Mouse (Mus musculus) large intestine, adult 2 months (tissue): ENCODE results near the gene Lrrc51. TPM values are rescaled to one million over a fixed set of nuclear protein-coding genes. Genes with fewer than 3 reads are reported as not detected.
"Not testable (repeated sequence)": the region's sequence is repeated elsewhere in the genome, so short reads cannot be mapped to it uniquely, and the experiment has no call there.

Source experiments
- DNase-seq: peaks from one replicate; pipeline ENCODE4 v3.0.0-alpha.2; 2012; ENCODE audit warnings: low read depth, low spot score
- WGBS: fragments of 180-500 bp; shearing (Covaris S2); methylation state at CpG from one replicate; pipeline ENCODE4 v1.1.7; 2018; 5-methylcytosine and 5-hydroxymethylcytosine counted together
- polyA plus RNA-seq: library from polyadenylated mRNA; depleted of rRNA; stranded (reverse); fragments of >200 nt; gene quantifications from 2 replicates; pipeline ENCODE4 v1.2.3, GENCODE M21; 2012

The Lrrc51 gene
- polyA plus RNA-seq, 1 experiment = 6.3 TPM

DNA sequence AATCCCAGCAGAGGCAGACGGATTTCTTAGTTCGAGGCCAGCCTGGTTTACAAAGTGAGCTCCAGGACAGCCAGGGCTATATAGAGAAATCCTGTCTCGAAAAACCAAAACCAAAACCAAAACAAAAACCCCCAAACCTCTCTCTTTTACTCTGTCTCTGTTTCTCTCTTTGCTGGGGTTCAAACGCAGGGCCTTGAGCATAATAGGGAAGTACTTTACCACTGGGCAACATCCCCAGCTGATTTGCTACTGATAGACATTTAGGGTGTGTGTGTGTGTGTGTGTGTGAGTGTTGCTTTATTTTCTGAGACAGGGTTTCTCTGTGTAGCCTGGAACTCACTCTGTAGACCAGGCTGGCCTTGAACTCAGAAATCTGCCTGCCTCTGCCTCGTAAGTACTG, 15.3 kb upstream of the Lrrc51 start:
- 73% methylated on average over 5 of the region's 5 CpGs for WGBS
- not testable (repeated sequence) for DNase-seq

GRCm38 (mm10) chr7:101939758-101940157, 6.1 kb upstream of the Lrrc51 start:
- DNase-seq = no peak
- WGBS = 42% methylated on average over 4 of the region's 4 CpGs

DNA sequence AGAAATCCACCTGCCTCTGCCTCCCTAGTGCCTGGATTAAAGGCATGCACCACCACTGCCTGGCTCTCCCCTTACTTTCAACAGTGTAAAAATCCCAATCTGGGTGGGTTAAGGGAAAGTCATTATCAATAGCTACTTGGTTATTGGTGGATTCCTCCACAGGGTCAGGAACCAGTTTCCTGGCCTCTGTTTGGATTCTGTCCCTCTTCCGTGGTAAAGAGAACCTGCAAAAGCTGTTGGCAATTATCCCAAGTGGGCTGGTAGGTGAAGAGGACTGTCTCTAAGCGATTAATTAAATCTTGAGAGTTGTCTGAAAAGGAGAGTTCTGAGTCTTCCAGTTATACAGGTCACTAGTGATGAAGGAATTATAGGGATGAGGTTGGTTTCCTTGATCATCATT, 4.7 kb upstream of the Lrrc51 start:
- no peak for DNase-seq

GRCm38 (mm10) chr7:101937569-101937968, 3.9 kb upstream of the Lrrc51 start:
- WGBS = 80% methylated on average over 4 of the region's 4 CpGs

More for the DNA sequence above, 4.7 kb upstream of the Lrrc51 start:
- 78% methylated on average over 2 of the region's 2 CpGs for WGBS

GRCm38 (mm10) chr7:101936996-101937395, 3.3 kb upstream of the Lrrc51 start:
- no peak for DNase-seq
- 96% methylated on average over 4 of the region's 4 CpGs for WGBS

More at GRCm38 (mm10) chr7:101937569-101937968, 3.9 kb upstream of the Lrrc51 start:
- DNase-seq = no peak

DNA sequence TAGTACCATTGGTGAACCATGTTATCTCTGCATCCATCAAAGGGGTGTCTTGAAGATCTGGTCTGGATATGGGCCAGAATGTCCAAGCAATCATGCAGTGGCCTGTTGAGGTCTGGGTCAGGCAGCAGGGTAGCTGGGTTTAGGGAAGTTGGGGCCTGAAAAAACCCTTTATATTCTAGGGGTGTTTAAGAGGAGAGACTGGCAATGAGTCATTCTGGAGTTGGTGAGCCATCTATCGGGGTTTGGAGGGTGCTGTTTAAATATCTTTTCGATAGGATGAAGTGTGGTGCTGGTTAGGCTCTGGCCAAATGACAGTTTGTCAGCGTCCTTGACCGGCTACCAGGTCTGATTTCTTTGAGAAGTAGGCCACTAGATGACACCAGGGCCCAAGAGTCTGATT, 2.3 kb upstream of the Lrrc51 start:
- 83% methylated on average over 4 of the region's 4 CpGs for WGBS
- no peak for DNase-seq

- no peak for DNase-seq
- under 1% methylated on average over 15 of the region's 15 CpGs for WGBS
These were observed 395 bp downstream of the Lrrc51 start for GRCm38 (mm10) chr7:101933300-101933699.

- DNase-seq = peak; percentile 72
- 37% methylated on average over 1 of the region's 1 CpGs for WGBS
These were observed 1.1 kb downstream of the Lrrc51 start for GRCm38 (mm10) chr7:101932551-101932950.

DNA sequence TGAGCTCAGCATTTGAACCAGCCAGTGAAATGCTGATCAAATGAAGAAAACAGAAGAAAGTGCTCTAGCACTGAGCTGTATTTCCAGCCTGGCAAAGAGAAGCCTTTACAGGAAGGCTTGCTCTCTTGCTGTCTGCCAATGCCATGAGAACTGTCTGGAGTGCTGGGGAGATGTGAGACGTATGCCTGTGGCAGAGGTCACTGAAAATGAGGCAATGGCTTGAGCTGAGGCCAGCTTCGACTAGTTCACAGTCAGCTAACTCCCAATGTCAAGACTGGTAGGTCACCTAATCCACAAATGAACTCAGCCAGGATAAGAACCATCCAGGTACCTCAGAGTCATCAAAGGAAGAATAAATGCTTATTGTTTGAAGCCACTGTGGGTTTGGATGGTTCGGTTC, 5.6 kb downstream of the Lrrc51 start:
- DNase-seq = no peak
- 67% methylated on average over 3 of the region's 3 CpGs for WGBS

DNA sequence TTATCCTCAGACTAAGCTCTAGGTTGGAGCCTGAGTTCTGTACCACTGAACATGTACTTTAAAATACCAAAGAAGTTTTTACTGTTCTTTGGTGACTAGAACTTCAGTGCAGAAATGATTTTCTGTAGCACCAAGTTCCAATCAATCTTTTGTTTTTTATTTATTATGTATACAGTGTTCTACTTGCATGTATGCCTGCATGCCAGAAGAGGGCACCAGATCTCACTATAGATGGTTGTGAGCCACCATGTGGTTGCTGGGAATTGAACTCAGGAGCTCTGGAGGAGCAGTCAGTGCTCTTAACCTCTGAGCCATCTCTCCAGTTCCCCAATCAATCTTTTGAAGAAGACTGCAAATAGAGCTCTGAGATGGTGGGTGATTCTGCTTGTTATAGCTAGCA, 7.8 kb downstream of the Lrrc51 start:
- not testable (repeated sequence) for DNase-seq

- WGBS = 17% methylated on average over 1 of the region's 1 CpGs
- DNase-seq = no peak
These were observed 15.6 kb downstream of the Lrrc51 start for GRCm38 (mm10) chr7:101918071-101918470.

- WGBS = 74% methylated on average over 3 of the region's 3 CpGs
- no peak for DNase-seq
These were observed 21.7 kb downstream of the Lrrc51 start for GRCm38 (mm10) chr7:101911982-101912381.

DNA sequence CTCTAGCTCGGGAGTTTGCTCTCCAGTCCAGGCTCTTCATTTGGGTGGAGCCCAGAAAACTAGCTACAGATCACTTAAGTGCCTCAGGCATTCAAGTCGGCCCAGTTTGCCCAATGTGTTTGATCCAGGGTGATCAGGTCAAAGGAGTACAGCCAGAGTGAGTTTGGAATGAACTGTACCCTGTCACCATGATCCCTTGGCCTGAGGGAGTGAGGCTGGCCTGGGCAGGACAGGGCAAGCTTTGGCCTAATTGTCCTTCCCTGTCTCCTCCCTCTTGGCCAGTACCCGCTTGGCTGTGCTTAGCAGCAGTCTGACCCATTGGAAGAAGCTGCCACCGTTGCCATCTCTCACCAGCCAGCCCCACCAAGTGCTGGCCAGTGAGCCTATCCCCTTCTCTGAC, 23.6 kb downstream of the Lrrc51 start:
- WGBS = 66% methylated on average over 4 of the region's 4 CpGs
- DNase-seq = no peak

DNA sequence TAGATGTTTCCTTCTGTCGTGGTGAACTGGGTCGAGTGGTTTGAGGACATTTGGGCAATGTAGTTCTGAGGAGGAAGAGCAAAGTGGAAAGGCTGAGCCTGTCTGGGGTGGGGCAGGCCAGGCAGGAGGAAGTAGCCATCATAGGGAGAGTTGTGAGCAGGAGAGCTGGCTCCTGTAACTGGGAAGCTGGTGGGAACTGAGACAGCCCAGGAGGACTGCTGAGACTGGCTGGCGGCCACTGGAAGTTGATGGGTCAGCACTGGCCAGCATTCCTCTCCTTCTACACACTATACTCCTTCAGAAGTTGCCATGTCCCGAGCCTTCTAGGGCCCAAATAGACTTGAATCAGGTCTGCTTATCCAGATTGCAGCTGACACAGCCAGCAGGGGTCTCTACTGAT, 25.3 kb downstream of the Lrrc51 start:
- DNase-seq = no peak
- WGBS = 21% methylated on average over 4 of the region's 4 CpGs

DNA sequence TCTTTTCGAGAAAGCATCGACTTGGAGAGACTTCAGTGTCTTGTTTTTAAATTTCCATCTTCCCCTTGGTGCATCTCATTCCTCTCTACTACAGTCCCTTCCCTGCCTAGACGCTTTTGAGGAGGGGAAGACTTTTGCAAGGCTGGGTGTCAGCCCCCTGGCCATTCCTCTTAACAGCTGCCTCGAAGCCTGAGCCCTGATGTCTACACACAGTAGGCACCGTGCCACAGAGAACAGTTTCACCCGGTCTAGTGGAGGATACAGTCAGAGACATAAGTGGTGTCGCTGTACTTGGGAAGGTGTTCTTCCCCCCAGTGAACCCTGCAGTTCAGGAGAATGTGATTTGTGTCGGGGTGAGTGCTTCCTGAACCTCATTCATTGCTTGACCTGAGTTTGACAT, 27.0 kb downstream of the Lrrc51 start:
- WGBS = 27% methylated on average over 8 of the region's 8 CpGs
- DNase-seq = no peak

- DNase-seq = no peak
- under 1% methylated on average over 11 of the region's 11 CpGs for WGBS
These were observed 27.4 kb downstream of the Lrrc51 start, which contains the start of gene Tomt for GRCm38 (mm10) chr7:101906287-101906681. Gene Tomt, minus strand, starts transcription at chr7:101906359.

GRCm38 (mm10) chr7:101905561-101906286, 28.0 kb downstream of the Lrrc51 start, which contains the start of gene Lamtor1:
Gene Lamtor1, plus strand, starts transcription at chr7:101905904.
- peak; percentile 97 for DNase-seq
- WGBS = under 1% methylated on average over 61 of the region's 61 CpGs

DNA sequence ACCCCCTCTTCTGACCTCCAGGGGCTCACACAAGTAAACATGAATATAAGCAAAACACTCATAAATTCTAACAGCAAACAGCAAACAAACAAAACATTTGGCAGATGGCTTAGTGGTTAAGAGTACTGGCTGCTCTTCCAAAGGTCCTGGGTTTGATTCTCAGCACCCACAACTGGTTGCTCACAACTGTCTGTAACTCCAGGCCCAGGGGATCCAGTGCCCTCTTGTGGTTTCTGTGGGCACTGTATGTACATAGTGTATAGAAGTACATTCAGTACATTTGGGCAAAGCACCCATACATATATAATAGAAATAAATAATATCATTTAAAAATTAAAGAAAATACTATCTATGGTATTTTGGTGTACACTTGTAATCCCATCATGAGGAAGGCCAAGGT, 30.8 kb downstream of the Lrrc51 start:
- DNase-seq = no peak

DNA sequence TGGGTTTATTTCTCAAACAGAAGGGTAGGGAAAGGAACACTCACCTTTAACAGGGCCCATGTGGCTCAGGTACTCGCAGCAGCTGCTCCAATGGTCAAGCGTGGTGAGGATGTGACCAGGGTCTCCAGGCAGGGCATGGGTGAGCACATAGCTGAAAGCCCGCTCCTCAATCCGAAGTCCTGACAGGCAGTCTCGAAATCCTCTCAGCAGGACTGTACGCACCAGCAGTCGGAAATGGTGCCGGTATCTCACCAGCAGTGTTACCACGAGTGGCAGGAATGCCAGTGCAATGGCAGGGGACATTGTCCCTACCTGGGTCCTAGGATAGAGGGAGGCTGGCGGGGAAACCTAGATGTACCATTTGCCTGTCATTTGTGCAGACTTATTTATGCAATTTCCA, 31.7 kb downstream of the Lrrc51 start:
- 92% methylated on average over 10 of the region's 10 CpGs for WGBS
- DNase-seq = no peak

- 89% methylated on average over 16 of the region's 16 CpGs for WGBS
- DNase-seq = no peak
These were observed 33.2 kb downstream of the Lrrc51 start for GRCm38 (mm10) chr7:101900331-101901097.
